Mouse (Mus musculus) heart, postnatal 10 days (tissue): Measurements from ENCODE around the gene Zbtb20. TPM values are rescaled to one million over a fixed set of nuclear protein-coding genes. Genes with fewer than 3 reads are reported as not detected.

Experiments
- DNase-seq, 2 experiments: peaks; one replicate each; pipeline ENCODE4 v3.0.0; 2021
- intact Hi-C: fragments of 180-260 bp; cut with DNase I; formaldehyde crosslinking; loops from one replicate; pipeline ENCODE4 v1.15.1; 2025
- total RNA-seq, 2 experiments: library from RNA; stranded (reverse); gene quantifications; 2 replicates each; pipeline ENCODE4 v1.2.3; 2021

Gene Zbtb20
- total RNA-seq, 2 experiments from 2014 or later, result 149 to 160 TPM

DNA sequence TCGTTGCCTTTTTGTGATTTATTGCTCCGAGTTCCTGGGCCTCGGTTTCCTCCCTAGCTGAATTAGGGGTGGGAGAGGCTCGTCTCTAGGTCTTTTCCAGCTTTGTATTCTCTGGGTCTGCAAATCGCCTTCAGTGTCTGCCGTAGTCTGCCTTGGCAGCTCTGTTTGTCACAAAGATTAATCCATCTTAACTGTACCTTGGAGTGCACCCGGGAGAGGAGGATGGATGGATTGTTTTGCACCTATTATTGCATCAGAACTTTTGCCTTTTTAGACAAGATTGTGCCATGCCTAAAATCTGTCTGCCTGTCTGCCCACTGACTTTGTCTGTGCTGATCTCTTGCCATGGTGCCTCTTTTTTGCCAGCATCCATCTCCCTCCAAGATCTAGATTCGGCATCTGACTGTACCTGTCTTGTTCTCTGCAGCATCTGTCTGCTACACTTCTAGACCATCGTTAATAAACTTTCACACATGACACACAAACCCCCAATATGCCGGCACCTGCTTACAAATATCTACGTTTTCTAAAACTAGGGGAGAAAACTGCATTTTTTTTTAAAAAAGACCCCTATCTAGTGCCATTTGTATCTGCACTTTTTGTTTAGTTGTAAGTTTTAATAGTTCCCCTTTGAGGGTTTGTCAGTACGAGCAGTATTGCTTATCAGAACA lies 626.8 kb downstream of the Zbtb20 start:
- no peak for DNase-seq
- intact Hi-C loops, result loop anchor here (5.0 kb wide), 1 partner anchor 40 kb away; no protein-coding TSS in a partner anchor

- intact Hi-C loops, result loop anchor here (5.0 kb wide), 1 partner anchor 41 kb away; no protein-coding TSS in a partner anchor
- DNase-seq, result no peak
Measured at GRCm38 (mm10) chr16:43503010-43503635, 627.4 kb downstream of the Zbtb20 start.

DNA sequence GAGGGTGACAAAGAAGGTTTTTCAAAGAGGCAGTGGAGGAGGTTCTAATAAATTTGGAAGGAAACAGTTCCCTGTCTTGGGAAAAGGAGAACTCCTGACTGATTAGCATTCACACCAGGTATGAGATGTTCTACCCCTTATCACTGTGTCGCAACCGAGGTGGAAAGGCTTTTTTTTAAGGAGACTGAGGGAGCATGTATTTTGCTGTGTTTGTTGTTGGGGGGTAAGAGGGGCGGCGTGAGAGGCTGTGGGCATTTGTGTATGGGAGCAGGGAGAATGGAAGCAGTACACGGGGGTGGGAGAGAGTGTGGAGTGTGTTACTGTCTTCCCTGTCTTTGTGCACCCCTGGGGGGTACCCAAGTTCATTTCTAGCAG lies 627.9 kb downstream of the Zbtb20 start:
- intact Hi-C loops, result loop anchor here (5.0 kb wide), 1 partner anchor 41 kb away; no protein-coding TSS in a partner anchor
- DNase-seq, result peak in 1 of 2 experiments; percentile 48

DNA sequence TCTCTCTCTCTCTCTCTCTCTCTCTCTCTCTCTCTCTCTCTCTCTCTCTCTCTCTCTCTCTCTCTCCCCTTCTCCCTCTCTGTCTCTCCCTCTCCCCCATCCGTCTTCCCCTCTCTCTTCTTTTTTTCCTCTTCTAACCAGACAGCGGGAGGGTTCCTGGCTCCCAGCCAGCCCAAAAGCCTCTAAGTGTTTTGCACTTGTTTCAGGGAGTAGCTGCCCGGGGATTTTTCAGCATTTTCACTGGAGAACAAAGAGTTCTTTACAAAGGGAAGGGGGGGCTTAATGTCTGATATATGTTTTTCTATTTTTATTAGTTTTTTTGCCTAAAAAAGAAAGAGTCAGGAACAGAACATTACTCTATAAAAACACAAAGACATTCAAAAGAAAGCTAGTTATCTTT lies 628.5 kb downstream of the Zbtb20 start:
- intact Hi-C loops, result loop anchor here (5.0 kb wide), 1 partner anchor 42 kb away; no protein-coding TSS in a partner anchor
- peak; percentile 79 to 80 for DNase-seq

DNA sequence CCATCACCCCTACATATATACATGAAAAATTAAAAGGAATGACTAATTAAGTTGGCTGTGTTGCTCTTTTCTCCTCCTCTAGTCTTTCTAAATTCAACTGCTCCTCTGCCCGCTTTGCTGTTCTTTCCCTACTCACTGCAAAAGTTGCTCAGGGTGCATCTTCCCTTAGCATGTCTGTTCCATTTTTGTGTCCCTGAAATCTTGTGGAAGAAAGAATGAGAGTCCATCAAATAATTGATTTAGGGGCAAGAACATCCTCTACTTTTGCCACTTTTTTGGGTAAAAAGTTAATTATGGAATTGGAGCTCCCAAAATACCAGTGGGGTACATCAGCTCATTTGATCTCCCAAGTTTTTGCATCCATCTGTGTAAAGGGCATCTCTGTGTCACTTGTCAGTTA lies 628.9 kb downstream of the Zbtb20 start:
- no peak for DNase-seq
- intact Hi-C loops, result loop anchor here (5.0 kb wide), 1 partner anchor 42 kb away; no protein-coding TSS in a partner anchor

GRCm38 (mm10) chr16:43505314-43505950 lies 629.8 kb downstream of the Zbtb20 start:
- DNase-seq, result no peak
- intact Hi-C loops, result loop anchor here (5.0 kb wide), 1 partner anchor 67 kb away; no protein-coding TSS in a partner anchor

GRCm38 (mm10) chr16:43506189-43506751 lies 630.6 kb downstream of the Zbtb20 start:
- intact Hi-C loops, result loop anchor here (5.0 kb wide), 1 partner anchor 66 kb away; no protein-coding TSS in a partner anchor
- DNase-seq, result peak; percentile 51 to 54

DNA sequence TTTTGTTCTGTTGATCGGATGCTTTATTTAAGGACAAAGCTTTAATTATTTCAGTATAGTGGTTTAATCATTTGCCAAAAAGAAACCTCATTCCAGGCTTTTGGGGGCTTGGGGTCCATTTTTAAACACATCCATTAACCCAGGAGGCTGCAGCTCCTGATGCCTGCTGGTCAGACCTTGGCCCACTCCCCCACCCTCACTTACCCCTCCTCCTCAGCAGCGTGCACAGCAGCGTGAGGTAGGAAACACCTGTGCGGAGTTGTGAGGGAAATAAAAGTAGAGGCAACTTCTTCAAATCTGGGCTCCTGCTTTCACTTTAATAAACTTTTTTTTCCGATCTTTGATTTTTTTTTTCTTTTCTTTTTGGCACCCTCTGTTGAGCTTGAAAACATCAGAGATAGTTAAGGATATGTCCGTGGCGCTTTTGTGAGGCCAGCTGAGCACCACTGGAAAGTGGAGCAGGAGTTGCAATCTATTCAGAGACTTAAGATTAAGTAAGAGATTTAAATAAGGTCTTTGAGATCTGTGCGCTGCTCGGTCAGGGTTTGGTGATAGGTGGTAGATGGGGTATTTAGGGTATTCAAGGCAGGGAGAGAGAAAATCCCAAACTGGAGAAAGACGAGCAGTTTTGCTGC lies 631.2 kb downstream of the Zbtb20 start:
- DNase-seq, result no peak
- intact Hi-C loops, result loop anchor here (5.0 kb wide), 1 partner anchor 65 kb away; no protein-coding TSS in a partner anchor

DNA sequence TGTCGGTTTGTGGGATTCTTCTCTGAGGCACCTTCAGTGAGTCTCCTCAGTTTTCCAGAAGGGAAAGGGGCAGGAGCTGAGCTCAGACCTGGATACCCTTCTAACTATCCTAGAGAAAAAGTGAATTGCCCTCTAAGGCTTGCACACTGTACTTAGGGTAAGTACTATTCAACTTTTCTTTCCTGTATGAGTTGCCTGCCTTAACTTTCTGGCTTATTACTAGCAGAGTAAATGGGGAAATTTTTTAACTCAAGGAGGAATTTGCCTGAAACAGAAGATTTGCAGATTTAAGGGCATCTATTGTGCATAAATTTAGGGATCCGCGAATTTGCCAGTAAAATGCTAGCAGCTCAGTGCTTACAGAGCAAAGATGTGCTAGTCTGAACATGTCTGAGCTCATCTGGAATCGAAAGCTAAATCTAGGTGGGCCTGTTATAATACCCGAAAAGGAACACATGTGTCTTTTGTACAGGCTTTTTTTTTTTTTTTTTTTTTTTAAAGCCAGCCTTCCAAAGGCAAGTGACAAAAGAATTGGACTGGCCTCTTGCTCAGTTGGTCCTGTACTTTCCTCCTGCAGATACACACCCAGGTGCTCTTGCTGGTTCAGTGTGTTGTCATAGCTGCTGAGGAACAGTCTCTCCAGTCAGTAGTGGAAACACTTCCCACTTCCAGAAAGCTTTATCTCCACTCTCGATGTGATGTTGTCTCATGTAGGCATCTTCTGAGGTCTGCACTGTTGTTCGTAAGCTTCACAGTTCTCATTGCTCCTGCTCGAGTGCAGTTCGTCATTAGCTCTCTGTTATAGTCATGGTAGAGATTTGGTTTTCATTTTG lies 632.7 kb downstream of the Zbtb20 start:
- DNase-seq, result no peak
- intact Hi-C loops, result loop anchor here (5.0 kb wide), 1 partner anchor 64 kb away; no protein-coding TSS in a partner anchor

DNA sequence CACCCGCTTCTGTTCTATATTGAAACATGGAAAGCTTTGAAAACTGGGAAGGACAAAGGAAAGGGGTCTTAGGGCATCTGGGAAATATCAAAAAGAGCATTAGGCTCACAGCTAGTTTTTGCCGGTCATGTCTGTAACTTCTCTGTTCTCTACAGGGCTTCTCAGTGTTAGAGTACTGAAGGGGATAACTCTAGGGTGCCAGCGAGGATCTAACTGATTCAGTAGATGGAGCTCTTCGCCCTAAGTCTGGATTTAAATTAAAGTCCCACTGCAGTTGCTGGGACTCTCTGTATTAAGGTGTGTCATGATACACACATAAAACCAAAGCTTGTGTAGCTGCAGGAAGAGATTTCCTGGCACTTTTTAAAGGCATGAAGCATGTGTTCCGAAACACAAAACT lies 634.8 kb downstream of the Zbtb20 start:
- intact Hi-C loops, result no loop called here
- DNase-seq, result no peak

DNA sequence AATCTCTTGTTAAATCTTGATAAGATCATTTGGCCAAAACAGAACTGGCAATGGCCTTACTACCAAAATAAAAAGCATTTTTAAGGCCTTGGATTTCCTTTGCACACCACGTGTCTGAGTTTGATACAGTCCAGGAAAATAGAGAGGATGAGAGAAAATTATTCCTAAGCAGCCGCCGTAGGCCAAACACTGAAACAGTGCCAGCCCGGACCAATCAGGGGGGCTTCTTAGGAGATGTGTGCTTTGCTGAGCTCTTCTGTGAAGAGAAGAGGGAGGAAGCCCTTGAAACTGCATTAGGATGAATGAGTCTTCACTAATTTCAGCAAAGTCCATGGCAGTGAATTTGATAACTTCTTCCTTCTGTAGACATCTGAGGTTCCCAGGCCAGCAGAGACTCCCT lies 635.9 kb downstream of the Zbtb20 start:
- no peak for DNase-seq
- intact Hi-C loops, result no loop called here

- DNase-seq, result no peak
- intact Hi-C loops, result no loop called here
Measured at GRCm38 (mm10) chr16:43513933-43514332, 638.3 kb downstream of the Zbtb20 start.

- DNase-seq, result no peak
- intact Hi-C loops, result no loop called here
Measured at GRCm38 (mm10) chr16:43515538-43515937, 639.9 kb downstream of the Zbtb20 start.

DNA sequence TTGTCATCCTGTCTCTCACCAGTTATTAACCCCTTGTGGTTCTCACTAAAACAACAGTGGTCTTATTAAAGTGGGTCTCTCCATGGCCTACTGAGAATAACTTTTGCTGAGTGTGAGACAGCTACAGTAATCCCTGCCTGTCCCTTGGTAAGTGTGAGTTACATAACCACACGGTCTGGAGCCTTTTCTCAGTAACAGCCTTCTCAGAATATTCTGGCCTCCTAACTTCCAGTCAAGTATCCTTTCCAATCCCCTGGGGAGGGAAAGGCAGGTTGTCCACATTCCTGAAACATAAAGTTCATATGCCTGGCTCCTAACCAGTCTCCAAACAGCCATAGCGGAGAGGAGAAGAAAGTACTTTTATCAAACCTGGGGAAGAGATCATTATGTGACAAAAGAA lies 644.6 kb downstream of the Zbtb20 start:
- intact Hi-C loops, result no loop called here
- DNase-seq, result no peak

- DNase-seq, result no peak
- intact Hi-C loops, result no loop called here
Measured at GRCm38 (mm10) chr16:43522482-43522881, 646.8 kb downstream of the Zbtb20 start.

DNA sequence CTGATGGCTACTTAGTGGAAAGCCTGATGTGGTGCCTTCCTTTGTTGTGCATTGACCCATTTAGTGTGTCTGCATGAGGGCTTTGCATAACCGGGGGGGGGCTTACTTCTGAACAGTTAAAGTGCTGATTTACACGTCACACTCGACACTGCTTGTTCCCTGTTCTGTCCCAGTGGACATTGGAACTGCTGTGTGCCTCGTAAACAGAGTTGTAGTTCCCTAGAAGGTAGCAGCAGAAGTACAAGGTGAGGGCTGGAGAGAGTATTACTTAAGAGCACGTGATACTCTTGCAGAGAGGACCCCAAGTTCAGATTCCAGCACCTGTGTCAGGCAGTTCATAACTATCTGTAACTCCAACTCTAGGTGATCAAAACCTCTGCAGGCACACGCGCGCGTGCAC lies 648.5 kb downstream of the Zbtb20 start:
- no peak for DNase-seq
- intact Hi-C loops, result no loop called here

DNA sequence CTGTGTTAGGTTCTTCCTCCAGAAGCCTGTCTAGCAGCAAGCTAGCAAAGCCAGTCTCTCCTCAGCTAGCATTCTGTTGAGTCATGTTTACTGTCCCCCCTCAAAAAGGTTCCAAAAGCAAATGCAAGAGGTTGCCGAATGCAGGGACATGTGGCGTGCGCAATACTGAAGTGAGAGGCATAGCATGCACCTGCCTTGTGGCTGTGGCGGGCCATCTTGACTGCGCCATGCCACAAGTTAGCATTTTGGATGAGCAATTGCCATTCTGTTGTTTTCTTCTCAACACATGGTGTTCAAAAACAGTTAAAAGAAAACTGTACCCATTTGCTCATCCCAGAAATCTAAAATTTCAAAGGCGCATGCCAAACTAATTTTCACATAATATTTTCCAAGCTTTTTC lies 649.9 kb downstream of the Zbtb20 start:
- no peak for DNase-seq

GRCm38 (mm10) chr16:43528300-43528699 lies 652.6 kb downstream of the Zbtb20 start:
- intact Hi-C loops, result no loop called here
- DNase-seq, result no peak

More for the DNA sequence above, 649.9 kb downstream of the Zbtb20 start:
- intact Hi-C loops, result no loop called here

DNA sequence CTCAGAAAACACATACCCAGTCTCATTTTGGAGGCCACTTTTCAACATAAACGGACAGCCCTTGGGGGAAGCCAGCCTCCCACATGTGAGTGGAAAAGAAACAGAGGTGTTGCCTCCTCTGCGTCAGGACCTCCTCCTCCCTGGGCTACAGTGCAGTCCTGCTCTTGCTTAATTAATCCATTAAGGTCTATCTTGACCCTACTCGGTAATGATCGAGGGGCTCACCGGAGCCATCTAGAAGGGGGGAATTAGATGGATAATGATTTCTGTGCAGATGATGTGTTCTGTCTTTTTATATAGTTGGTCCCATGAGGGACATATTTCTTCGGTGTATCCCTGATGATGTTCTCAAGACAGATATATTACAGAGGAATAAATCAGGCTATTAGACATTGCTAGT lies 655.6 kb downstream of the Zbtb20 start:
- DNase-seq, result no peak
- intact Hi-C loops, result no loop called here

GRCm38 (mm10) chr16:43534103-43534502 lies 658.4 kb downstream of the Zbtb20 start:
- no peak for DNase-seq
- intact Hi-C loops, result no loop called here
